Mouse (Mus musculus) c-Kit-negative CD71-positive TER-119-positive erythroid progenitor cells, embryonic 14.5 days (primary cell): ENCODE results near the gene Taf10.
"Not testable (repeated sequence)": the region's sequence is repeated elsewhere in the genome, so short reads cannot be mapped to it uniquely, and the experiment has no call there.

Source experiments
- DNase-seq: peaks from one replicate; pipeline ENCODE4 v3.0.0-alpha.2; 2013; ENCODE audit warnings: low read depth, low spot score

The Taf10 gene

DNA sequence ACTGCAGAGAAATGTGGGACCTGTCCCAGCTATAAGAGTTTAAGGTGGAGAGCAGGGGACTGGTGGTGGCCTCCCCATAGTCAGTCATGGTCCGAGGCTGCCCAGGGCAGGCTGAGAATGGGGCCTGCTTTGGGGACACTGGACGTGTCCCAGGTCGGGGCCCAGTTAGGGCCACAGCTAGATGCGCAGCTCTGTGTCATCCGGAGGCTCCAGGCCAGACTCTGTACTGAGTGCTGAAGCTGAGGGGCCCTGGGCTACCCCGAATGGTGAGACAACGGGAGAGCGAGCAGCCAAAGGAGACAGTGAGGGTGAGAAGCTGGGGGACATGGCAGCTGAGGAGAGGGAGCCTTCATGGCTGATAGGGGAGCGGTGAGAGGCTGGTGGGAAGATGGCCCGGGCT lies 9.1 kb upstream of the Taf10 start:
- no peak for DNase-seq

DNA sequence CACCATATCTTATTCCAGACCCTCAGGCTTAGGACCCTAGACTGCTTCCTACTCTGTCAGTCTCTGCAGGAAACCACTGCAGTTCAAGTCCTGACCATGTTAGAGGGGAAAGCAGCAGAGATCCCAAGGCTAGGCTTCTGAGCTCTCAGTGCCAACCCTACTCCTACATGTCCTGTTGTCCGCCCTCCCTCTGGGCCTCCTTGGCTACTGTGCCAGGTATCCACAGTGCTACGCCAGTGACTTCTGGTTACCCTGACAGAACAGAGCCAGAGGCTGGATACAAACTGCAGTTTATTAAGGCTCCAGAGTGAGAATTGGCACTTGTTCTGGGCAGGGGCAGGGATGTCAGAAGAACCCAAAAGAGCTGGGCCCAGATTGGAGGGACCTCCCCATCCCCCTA lies 8.6 kb upstream of the Taf10 start:
- no peak for DNase-seq

DNA sequence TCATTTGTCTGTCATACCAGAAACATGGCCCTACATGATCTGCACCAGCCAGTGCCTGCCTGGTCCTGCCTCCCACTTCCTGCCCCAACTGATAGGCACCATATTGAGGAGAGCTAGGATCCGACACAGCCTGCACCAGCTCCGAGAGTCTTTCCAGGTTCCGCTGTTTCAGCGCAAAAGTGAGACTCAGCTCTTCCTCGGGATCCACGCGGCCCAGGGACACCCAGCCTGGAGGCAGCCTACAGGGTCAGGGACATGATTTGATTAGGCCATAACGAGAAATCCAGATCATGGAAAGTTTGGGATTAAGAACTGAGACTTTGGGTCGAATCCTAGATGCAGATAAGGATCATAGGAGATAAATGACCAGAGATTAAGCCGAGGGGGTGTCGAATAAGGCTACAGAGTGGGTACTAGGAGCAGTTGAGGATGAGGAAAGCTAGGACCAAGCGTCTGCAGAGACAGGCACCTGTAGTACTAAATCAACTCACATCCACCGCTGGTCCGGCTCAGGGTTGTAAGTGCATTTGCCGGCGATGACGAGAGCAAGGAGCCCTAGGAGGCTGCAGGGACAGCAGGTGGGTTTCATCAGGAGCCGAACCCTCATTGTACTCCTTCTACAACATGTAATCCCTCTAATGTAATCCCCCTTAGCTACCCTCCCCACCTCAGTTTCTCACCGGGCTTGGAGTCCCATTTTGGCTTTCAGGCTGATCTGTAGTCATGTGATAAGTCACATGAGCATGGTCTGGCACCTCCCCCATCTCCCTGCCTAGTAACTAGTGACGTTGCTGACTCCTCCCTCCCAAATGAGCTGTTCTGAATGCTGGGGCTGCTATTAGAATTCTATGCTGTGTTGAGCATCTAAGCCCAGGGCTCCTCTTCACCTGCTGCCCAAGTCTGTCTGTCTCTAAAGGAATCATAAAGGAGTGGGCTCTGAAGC lies 7.6 kb upstream of the Taf10 start, which contains the start of gene Tpp1:
Gene Tpp1 (minus strand): TSS at position 745 of the 943 bp plus-strand sequence.
- peak; percentile 89 for DNase-seq

DNA sequence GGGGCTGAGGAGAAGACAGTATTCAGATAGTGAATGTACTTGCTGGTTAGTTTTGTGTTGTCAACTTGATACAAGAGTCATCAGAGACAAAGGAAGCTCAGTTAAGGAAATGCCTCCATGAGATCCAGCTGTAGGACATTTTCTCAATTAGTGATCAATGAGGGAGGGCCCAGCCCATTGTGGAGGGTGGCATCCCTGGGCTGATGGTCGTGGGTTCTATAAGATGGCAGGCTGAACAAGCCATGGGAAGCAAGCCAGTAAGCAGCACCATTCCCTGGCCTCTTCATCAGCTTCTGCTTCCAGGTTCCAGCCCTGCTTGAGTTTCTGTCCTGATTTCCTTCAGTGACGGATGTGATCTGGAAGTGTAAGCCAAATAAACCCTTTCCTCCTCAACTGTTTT lies 3.6 kb upstream of the Taf10 start:
- no peak for DNase-seq

DNA sequence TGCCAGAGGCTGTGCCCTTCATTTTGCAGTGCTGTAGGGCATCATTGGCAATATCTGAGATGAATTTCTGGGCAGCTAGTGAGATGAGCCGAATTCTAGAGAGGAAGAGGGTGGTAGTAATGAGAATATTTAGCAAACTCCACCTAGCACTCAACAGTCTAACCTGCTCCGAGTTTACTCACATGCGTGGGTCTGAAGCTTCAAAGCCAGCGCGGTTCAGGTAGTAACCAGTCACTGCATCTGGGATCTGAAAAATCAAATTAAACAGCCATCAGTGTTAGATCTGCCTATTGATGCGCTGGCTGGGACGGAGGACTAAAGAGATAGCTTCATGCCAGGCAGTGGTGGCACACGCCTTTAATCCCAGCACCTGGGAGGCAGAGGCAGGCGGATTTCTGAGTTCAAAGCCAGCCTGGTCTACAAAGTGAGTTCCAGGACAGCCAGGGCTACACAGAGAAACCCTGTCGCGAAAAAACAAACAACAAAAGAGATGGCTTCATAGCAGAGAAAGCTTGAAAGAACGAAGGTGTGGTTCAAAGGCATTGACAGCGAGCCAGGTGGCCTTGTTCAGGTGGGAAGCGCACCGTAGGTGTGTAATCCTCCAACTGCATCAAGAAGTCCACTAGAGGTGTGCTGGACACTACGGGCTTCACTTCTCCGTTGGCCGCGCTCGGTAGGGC lies 775 bp downstream of the Taf10 start:
- DNase-seq = not testable (repeated sequence)

DNA sequence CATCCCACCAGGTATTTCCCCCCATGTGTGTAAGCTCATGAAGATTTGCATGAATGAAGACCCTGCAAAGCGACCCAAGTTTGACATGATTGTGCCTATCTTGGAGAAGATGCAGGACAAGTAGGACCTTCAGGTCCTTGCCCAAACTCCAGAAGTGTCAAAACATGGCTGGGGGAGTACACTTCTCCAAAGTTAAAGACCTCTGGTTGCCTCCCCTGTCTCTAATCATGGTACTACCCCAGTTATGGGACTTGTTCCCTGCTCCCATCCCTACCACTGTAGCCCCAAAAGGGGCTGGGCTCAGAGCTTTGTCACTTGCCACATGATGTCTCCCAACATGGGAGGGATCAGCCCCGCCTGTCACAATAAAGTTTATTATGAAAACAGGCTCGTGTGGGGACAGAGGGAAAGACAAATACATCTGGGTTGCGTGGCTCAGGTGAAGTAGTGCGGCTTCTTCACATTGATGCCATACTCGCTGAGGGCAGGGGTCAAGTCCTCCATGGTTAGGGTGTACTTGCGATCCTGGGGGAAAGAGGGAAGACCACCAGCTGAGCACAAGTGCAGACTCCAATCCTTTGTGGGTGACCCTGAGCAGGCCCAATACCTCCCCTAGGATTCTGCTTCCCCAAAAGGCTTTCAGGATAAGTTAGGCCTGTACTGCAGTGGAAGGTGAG lies 1.5 kb downstream of the Taf10 start:
- DNase-seq = not testable (repeated sequence)

DNA sequence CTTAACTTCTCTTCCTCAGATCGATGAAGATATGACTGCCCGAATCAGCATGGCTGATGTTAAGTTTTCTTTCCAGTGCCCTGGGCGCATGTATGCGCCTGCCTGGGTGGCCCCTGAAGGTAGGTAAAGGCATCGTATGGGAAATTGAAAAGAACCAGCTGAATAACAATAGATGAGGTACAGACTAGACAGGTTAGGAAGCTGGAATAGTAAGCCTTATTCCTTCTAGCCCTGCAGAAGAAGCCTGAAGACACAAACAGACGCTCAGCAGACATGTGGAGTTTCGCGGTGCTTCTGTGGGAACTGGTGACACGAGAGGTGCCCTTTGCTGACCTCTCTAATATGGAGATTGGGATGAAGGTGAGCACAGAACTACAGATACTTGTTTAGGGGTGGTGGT lies 2.2 kb downstream of the Taf10 start:
- no peak for DNase-seq

DNA sequence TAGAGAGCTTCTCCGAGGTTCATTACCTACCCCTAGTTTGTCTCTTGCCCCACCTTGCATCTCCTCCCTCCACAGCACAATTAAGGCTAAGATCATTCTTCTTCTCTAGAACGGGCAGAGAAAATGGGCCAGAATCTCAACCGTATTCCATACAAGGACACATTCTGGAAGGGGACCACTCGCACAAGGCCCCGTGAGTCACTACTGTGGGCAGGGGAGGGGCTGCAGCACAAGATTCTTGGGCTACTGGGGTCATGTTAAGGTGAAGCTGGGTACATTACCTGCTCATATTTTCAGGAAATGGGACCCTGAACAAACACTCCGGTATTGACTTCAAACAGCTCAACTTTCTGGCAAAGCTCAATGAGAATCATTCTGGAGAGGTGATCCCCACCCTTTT lies 3.3 kb downstream of the Taf10 start:
- DNase-seq = no peak

DNA sequence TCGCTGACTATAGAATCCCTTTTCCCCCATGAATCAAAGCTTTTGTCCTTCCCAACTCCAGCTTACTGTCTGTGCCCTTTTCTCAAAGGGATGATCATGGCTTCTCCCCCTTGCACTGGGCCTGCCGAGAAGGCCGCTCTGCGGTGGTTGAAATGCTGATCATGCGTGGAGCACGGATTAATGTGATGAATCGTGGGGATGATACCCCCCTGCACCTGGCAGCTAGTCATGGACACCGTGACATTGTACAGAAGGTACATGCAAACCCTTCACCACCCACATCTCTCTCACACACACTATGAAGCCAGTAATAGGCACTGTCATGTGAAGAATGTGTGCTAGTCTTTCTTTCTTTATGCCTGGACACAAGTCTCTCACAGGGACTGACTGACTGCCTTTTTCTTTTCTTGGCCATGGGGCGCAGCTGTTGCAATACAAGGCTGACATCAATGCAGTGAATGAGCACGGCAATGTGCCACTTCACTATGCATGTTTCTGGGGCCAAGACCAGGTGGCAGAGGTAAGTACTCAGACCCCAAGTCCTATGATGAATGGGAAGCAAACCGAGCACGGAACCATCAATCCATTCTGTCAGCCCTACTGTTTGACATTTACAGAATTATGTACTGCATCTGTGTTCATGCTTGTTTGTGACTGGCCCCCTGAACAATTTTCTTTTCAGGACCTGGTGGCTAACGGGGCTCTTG lies 3.9 kb downstream of the Taf10 start:
- no peak for DNase-seq

DNA sequence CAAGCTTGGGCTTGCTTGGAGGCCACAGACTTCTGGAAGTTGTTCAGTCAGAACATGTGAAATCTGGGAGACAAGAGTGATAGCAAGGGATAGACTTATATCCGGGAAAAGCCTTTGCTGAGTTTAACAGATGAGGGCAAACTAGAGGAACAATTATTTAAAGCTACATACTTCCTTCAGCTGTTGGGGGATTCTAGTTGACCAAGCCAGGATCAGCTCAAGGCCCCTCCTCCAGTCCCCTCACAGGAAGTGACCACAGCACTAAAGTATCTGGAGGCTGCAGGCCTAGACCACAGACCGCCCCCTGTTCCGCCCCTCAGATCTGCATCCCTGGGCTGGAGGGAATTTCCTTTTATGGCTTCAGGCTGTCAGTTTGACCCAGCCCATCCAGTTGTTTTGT lies 5.2 kb downstream of the Taf10 start:
- DNase-seq = no peak

DNA sequence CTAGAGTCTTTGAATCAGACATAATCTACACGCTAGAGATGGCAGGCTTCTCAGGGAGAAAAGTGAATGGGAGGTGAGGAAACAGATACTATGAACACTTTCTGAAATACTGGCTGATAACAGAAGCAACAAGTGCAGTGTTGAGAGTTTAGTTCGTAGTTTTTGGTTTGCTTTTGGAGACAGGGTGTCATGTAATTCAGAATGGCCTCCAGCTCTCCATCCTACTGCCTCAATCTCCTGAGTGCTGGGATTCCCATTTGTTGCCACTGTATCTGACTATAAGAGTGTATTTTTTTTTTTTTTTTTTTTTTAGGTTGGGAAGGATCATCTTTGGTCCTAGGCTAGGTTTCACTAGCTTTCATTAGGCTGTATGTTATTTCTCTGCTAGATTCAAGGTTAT lies 5.9 kb downstream of the Taf10 start:
- DNase-seq = no peak

DNA sequence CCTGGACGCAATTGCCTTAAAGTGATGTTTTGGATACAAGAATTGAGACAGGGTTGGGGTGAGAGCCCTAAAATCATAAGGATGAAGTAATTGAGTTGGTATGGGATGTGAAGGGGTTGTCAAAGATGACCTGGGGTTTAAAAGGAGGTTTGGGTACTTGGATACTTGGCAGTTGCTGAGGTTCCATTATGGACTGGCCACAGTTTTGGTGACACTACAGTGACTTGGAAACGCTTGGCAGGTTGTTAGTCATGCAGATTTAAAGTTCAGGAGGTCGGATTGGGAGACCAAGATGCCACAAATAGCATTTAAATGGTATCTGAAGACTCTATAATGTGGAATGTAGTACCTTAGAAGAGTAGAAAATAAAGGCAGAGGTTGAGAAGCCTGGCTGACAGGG lies 6.5 kb downstream of the Taf10 start:
- DNase-seq = no peak

DNA sequence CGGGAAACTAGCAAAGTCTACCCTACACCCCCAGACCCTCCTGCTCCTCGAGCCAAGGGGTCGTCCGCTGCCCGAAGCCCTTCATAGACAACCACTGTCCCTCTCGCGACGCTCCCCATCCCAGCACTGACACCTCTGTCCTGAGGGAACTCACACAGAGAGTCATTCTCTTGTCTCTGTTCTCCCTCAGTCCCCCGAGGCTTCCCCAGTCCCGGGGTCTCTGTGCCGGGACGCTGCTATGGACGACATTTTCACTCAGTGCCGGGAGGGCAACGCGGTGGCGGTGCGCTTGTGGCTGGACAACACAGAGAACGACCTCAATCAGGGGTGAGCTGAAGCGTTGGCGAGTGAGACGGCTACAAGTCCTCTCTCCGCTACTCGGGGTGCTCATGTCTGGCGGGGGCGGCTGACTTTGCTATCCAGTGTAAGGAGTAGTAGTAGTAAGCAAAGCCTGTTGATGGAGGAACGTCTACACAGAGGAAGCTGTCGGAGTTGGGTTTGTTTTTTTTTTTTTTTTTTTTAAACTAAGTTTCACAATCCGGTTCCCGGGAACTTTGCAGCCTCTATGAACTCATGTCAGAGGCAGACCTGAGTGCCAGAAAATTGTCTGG lies 7.1 kb downstream of the Taf10 start, which contains the start of gene Rrp8:
Gene Rrp8 (minus strand): TSS at position 475 of the 611 bp plus-strand sequence.
- peak; percentile 47 for DNase-seq

DNA sequence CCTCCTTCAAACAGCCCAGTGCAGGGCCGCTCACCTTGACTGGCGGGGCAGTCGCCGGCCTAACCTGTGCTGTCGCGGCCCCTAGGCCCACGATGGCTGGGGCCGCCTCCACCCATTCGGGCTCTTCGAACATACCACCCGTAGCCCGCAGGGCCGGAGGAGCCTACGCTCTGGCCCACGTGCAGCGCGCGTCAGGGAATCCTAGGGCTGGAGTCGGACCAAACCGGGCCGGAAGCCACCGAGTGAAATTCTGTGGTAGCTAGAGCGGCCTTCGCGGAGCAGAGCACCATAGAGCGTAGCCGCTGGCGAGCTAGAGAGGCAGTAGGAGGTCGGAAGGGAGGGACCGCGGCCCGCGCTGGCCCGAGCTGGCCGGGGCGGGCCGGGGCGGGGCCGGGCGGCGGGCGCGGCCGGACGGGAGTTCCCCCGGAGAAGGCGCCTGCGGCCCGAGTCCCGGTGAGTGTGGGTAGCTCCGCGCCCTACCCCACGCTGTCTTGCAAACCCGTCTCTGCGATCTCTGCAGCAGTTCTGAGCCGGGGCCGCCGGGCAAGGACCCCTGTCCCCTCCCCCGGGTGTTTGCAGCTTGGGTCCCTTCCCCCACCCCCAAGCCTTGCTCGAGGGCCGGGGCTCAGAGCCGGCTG lies 7.8 kb downstream of the Taf10 start, which contains the start of gene Ilk:
Gene Ilk (plus strand): TSS at position 329 of the 638 bp plus-strand sequence.
- DNase-seq = peak; percentile 83

DNA sequence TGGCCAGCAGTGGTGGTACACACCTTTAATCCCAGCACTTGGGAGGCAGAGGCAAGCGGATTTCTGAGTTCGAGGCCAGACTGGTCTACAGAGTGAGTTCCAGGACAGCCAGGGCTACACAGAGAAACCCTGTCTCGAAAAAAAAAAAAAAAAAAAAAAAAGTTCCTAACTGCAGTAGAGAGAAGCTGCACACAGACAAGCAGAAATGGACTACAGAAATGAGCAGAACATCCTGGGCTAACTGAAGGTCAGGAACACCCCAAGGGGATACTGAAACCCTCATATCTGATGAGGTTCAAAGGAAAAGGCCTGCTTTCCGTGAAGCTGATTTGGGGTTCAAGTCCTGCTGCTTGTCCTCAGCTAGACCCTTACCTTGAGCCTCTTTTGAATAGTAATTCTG lies 8.7 kb downstream of the Taf10 start:
- not testable (repeated sequence) for DNase-seq

DNA sequence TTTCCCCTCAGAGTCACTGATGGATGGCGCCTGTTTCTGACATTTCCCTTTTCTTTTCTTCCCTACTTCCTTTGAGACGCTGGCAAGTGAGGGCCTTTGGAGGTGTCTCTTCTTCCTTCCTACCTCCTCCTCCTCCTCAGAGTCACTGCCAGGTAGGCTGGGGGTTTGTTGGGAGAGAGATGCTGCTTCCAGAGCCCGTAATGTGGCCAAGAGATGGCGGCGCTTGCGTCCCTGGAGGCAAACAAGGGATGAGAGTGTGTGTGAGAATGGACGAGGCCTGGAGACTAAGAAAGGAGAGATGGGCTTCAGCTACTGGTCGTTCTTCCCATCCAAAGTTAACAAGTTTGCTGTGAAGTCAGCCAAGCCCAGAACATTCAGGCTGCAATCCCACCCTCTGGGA lies 9.3 kb downstream of the Taf10 start:
- no peak for DNase-seq

DNA sequence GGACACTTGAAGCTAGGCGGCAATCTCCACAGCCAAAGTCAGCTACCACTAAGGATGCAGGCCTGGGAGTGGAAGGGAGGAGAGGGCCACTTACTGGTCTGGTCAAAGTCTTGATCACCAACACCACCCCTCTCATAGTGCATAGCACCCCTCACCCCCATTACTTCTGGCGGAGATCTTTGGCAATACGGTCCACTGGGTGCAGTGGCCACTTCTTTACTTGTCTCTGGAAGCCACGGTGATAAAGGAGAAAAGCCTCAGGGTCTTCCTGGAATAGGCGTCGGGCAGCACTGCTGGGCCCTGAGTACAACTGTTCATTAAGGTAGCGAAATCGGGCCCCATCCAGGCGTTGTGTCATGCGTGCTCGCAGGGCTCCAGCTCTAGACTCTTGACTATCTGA lies 10.3 kb downstream of the Taf10 start:
- no peak for DNase-seq

DNA sequence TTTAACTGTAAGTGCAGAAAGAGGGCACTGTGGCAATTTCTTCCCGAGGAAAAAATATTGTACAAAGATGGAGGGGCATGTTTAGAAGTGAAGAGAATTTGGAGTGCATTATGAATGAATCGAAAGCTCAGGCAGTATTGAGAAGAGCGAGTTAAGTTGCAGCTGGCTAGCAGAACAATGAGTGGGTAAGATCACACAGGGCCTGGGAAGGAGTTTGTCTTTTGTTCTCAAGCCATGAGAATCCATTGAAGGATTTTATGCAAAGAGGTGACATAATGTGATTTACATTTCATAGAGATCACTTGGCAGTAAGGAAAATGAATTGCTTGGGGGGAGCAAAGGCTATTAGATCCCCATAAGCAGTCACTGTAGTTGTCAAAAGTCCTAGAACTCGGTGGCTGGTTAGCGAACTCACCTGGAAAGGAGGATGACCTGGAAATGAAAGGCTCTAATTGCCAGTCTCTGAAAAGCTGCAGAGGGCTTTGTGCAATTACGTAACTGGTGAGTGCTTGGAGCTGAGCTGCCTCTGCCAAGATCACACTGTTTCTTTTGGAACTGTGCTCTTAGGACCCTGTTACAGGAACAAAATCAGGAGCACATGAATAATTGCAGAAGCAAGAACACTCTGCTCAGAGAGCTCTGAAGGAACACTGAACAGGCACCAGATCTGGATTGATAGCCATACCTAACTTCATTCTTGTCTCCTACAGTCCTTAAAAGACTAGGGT lies 15.3 kb downstream of the Taf10 start:
- DNase-seq = no peak

DNA sequence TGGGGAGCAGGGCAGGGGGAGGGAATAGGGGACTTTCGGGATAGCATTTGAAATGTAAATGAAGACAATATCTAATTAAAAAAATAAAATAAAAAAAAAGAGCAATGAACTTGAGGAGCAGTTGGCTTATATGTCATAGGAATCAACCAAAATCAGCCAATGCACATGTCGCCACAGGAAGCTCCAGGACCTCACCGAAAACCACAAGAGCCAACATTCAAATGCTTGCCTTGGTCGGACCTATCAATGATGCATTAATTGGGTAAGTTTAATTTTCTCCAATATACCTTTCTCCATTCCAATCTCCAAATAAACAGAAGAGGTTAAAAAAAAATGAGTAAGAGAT lies 17.2 kb downstream of the Taf10 start:
- DNase-seq = no peak
